Mouse (Mus musculus): ENCODE measurements around the gene Mfsd2b. TPM values are rescaled to one million over a fixed set of nuclear protein-coding genes. Genes with fewer than 3 reads are reported as not detected.

Gene Mfsd2b
- polyA plus RNA-seq, 1 experiment = 347 TPM

GRCm38 (mm10) chr12:4879048-4879447, 4.9 kb upstream of the Mfsd2b start:
- peaks cover 71% of the 10 kb centered on the region for H3K36me3 ChIP-seq (replicated peaks; ENCODE audit: low read length)
- TF ChIP-seq GATA1 (IDR thresholded peaks at IDR 0.05; ENCODE audit: borderline replicate concordance, low read length) (no peak), FLI1 (IDR thresholded peaks at IDR 0.05; ENCODE audit: low read length) (no peak)

GRCm38 (mm10) chr12:4878296-4878783, 4.2 kb upstream of the Mfsd2b start:
- Histone ChIP-seq H3K4me3 (replicated peaks) (peak overlapping the region; percentile 79), H3K9me3 (no peaks in the 10 kb centered on the region), H3K4me1 (peaks cover 59% of the 10 kb centered on the region), H3K27me3 (replicated peaks) (no peaks in the 10 kb centered on the region), H3K36me3 (replicated peaks; ENCODE audit: low read length) (peaks cover 64% of the 10 kb centered on the region)
- TF ChIP-seq FLI1 (IDR thresholded peaks at IDR 0.05; ENCODE audit: low read length) (peak; percentile 39; the same call in 1 of the 2 replicates), GATA1 (IDR thresholded peaks at IDR 0.05; ENCODE audit: borderline replicate concordance, low read length) (peak; percentile 59; the same call in 1 of the 3 replicates)

More at GRCm38 (mm10) chr12:4879048-4879447, 4.9 kb upstream of the Mfsd2b start:
- no peaks in the 10 kb centered on the region for H3K27me3 ChIP-seq (replicated peaks)
- H3K4me1 ChIP-seq = peaks cover 52% of the 10 kb centered on the region
- H3K4me3 ChIP-seq (replicated peaks) = no peak overlapping the region
- no peaks in the 10 kb centered on the region for H3K9me3 ChIP-seq

- peaks cover 58% of the 10 kb centered on the region for H3K36me3 ChIP-seq (replicated peaks; ENCODE audit: low read length)
Observed at GRCm38 (mm10) chr12:4875623-4876022, 1.5 kb upstream of the Mfsd2b start.

GRCm38 (mm10) chr12:4873531-4873930, 628 bp downstream of the Mfsd2b start:
- Histone ChIP-seq H3K27me3 (replicated peaks) (no peaks in the 10 kb centered on the region), H3K36me3 (replicated peaks; ENCODE audit: low read length) (peaks cover 61% of the 10 kb centered on the region), H3K9me3 (no peaks in the 10 kb centered on the region), H3K4me1 (peaks cover 98% of the 10 kb centered on the region), H3K4me3 (replicated peaks) (peak overlapping the region; percentile 96)
- TF ChIP-seq GATA1 (IDR thresholded peaks at IDR 0.05; ENCODE audit: borderline replicate concordance, low read length) = no peak
- no peak for TF ChIP-seq FLI1 (IDR thresholded peaks at IDR 0.05; ENCODE audit: low read length)

More at GRCm38 (mm10) chr12:4875623-4876022, 1.5 kb upstream of the Mfsd2b start:
- Histone ChIP-seq H3K9me3 (no peaks in the 10 kb centered on the region), H3K27me3 (replicated peaks) (no peaks in the 10 kb centered on the region), H3K4me3 (replicated peaks) (no peak overlapping the region), H3K4me1 (peaks cover 85% of the 10 kb centered on the region)
- TF ChIP-seq GATA1 (IDR thresholded peaks at IDR 0.05; ENCODE audit: borderline replicate concordance, low read length) (no peak), FLI1 (IDR thresholded peaks at IDR 0.05; ENCODE audit: low read length) (no peak)

GRCm38 (mm10) chr12:4872983-4873477, 1.1 kb downstream of the Mfsd2b start:
- Histone ChIP-seq H3K4me1 (peaks cover 98% of the 10 kb centered on the region), H3K4me3 (replicated peaks) (peak overlapping the region; percentile 96), H3K36me3 (replicated peaks; ENCODE audit: low read length) (peaks cover 61% of the 10 kb centered on the region), H3K9me3 (no peaks in the 10 kb centered on the region), H3K27me3 (replicated peaks) (no peaks in the 10 kb centered on the region)
- peak; percentile 93; the same call in 2 of the 3 replicates for TF ChIP-seq GATA1 (IDR thresholded peaks at IDR 0.05; ENCODE audit: borderline replicate concordance, low read length)
- no peak for TF ChIP-seq FLI1 (IDR thresholded peaks at IDR 0.05; ENCODE audit: low read length)

GRCm38 (mm10) chr12:4872273-4872672, 1.9 kb downstream of the Mfsd2b start:
- Histone ChIP-seq H3K4me3 (replicated peaks) (peak overlapping the region; percentile 96), H3K4me1 (peaks cover 99% of the 10 kb centered on the region), H3K9me3 (no peaks in the 10 kb centered on the region), H3K27me3 (replicated peaks) (no peaks in the 10 kb centered on the region), H3K36me3 (replicated peaks; ENCODE audit: low read length) (peaks cover 68% of the 10 kb centered on the region)
- no peak for TF ChIP-seq FLI1 (IDR thresholded peaks at IDR 0.05; ENCODE audit: low read length)
- no peak for TF ChIP-seq GATA1 (IDR thresholded peaks at IDR 0.05; ENCODE audit: borderline replicate concordance, low read length)

GRCm38 (mm10) chr12:4871260-4871659, 2.9 kb downstream of the Mfsd2b start:
- H3K9me3 ChIP-seq = no peaks in the 10 kb centered on the region
- TF ChIP-seq FLI1 (IDR thresholded peaks at IDR 0.05; ENCODE audit: low read length) (no peak), GATA1 (IDR thresholded peaks at IDR 0.05; ENCODE audit: borderline replicate concordance, low read length) (no peak)
- peak overlapping the region; percentile 96 for H3K4me3 ChIP-seq (replicated peaks)
- no peaks in the 10 kb centered on the region for H3K27me3 ChIP-seq (replicated peaks)
- H3K4me1 ChIP-seq = peaks cover 99% of the 10 kb centered on the region
- H3K36me3 ChIP-seq (replicated peaks; ENCODE audit: low read length) = peaks cover 72% of the 10 kb centered on the region

- Histone ChIP-seq H3K4me3 (replicated peaks) (peak overlapping the region; percentile 84), H3K9me3 (no peaks in the 10 kb centered on the region), H3K4me1 (peaks cover 99% of the 10 kb centered on the region), H3K27me3 (replicated peaks) (no peaks in the 10 kb centered on the region), H3K36me3 (replicated peaks; ENCODE audit: low read length) (peaks cover 88% of the 10 kb centered on the region)
- TF ChIP-seq FLI1 (IDR thresholded peaks at IDR 0.05; ENCODE audit: low read length) (no peak), GATA1 (IDR thresholded peaks at IDR 0.05; ENCODE audit: borderline replicate concordance, low read length) (no peak)
Observed at GRCm38 (mm10) chr12:4868924-4869323, 5.2 kb downstream of the Mfsd2b start.

GRCm38 (mm10) chr12:4864338-4864690, 9.8 kb downstream of the Mfsd2b start:
- Histone ChIP-seq H3K9me3 (no peaks in the 10 kb centered on the region), H3K4me3 (replicated peaks) (no peak overlapping the region), H3K4me1 (peaks cover 99% of the 10 kb centered on the region), H3K36me3 (replicated peaks; ENCODE audit: low read length) (peaks cover 96% of the 10 kb centered on the region), H3K27me3 (replicated peaks) (no peaks in the 10 kb centered on the region)
- TF ChIP-seq FLI1 (IDR thresholded peaks at IDR 0.05; ENCODE audit: low read length) (no peak), GATA1 (IDR thresholded peaks at IDR 0.05; ENCODE audit: borderline replicate concordance, low read length) (no peak)

GRCm38 (mm10) chr12:4863654-4864337, 10.4 kb downstream of the Mfsd2b start:
- Histone ChIP-seq H3K4me1 (peaks cover 96% of the 10 kb centered on the region), H3K36me3 (replicated peaks; ENCODE audit: low read length) (peaks cover 91% of the 10 kb centered on the region), H3K4me3 (replicated peaks) (no peak overlapping the region), H3K9me3 (no peaks in the 10 kb centered on the region), H3K27me3 (replicated peaks) (no peaks in the 10 kb centered on the region)
- TF ChIP-seq GATA1 (IDR thresholded peaks at IDR 0.05; ENCODE audit: borderline replicate concordance, low read length) = no peak
- TF ChIP-seq FLI1 (IDR thresholded peaks at IDR 0.05; ENCODE audit: low read length) = no peak
